Mouse (Mus musculus): ENCODE data around the gene Hsf5.

The Hsf5 gene

DNA sequence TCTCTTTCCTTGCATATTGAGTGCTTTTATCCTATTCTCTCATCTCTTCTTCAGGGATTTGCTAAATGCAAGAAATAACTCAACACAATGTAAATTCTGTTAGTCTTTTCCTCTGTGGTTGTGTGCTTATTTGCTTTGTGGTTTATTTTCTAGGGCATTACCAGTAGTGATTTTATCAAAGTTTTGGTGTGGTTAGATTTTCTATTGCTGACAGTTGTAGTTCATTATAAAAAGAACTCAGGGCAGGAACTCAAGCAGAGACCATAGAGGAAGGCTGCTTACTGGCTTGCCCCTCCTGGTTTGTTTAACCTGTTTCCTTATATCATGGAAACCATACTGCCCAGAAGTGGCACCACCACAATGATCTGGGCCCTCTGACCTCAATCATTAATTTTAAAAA lies 25.9 kb downstream of the Hsf5 start:
- DNase-seq = no peak

- no peak for DNase-seq
Observed at GRCm38 (mm10) chr11:87654693-87655092, 37.7 kb downstream of the Hsf5 start.

DNA sequence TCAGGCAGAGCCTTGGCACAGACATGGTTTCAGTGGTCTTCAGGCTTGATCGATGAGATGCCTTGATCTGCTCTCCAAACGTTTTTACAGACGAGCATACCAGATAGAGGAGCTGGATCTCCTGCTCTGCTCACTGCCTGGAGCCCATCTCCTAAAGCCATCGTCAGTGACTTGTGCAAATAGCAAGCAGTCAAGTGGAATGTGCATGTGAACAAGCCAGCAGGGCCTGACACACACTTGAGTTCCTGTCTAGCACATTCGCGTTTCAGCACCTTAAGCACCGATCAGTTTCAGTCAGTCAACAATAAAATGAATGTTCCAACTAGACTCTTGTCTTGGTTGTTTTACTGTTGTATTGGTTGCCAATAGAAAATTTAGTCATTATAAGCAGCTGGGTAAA lies 42.3 kb downstream of the Hsf5 start:
- DNase-seq = no peak

DNA sequence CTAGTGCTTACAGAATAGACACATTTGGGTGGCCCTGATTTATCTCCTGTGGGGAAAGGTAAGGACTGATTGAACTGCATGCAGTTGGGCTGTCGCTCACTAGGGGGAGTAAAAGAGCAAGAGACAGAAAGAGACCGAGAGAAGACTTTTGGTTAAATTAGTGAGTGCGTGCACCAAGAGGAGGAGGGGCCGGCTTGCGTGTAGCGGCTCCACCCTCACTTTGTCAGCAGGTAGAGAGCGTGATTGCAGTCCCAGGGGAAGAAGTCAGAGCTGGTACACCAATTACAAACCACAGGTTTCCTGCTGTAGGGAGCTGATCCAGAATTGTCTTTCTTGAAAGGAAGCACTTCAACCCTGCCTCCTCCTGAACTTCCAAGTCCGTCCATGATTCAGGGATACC lies 45.4 kb downstream of the Hsf5 start, which contains the start of gene Rnf43:
Gene Rnf43 (plus strand): TSS at position 316 of the 400 bp plus-strand sequence.
- DNase-seq = peak; percentile 78

- no peak for DNase-seq
Observed at GRCm38 (mm10) chr11:87662822-87663221, 45.9 kb downstream of the Hsf5 start.

GRCm38 (mm10) chr11:87663948-87664347 lies 47.0 kb downstream of the Hsf5 start:
- DNase-seq = no peak

DNA sequence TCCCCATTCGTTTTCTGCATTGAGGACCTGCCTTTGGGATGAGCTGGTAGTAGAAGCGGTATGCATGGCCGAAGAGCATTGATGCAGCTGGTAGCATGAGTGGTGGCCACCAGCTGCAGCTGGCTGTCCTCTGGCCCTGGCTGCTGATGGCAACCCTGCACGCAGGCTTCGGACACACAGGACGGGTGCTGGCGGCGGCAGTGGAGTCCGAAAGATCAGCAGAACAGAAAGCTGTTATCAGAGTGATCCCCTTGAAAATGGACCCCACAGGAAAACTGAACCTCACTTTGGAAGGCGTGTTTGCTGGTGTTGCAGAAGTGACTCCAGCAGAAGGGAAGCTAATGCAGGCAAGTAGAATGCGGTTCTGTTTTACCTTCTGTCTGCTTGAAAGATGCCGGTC lies 47.6 kb downstream of the Hsf5 start:
- no peak for DNase-seq

GRCm38 (mm10) chr11:87665224-87665623 lies 48.3 kb downstream of the Hsf5 start:
- no peak for DNase-seq

DNA sequence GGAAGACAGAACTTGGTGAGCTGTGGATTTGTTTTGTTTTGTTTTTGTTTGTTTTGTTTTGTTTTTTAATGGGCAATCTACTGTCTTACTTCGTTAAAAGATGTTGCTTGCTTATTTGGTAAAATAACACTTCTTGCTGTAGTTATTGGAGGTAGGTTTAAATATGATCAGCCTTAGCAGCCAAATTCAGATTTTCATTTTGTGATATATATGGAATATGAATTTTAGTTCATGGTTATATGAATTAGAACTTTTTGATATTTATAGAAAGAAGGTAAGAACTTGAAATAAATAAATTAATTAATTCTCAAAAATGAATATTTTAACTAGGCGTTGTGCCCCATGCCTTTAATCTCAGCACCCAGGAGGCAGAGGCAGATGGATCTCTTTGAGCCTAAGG lies 48.7 kb downstream of the Hsf5 start:
- DNase-seq = no peak

- no peak for DNase-seq
Observed at GRCm38 (mm10) chr11:87666256-87667035, 49.5 kb downstream of the Hsf5 start.

DNA sequence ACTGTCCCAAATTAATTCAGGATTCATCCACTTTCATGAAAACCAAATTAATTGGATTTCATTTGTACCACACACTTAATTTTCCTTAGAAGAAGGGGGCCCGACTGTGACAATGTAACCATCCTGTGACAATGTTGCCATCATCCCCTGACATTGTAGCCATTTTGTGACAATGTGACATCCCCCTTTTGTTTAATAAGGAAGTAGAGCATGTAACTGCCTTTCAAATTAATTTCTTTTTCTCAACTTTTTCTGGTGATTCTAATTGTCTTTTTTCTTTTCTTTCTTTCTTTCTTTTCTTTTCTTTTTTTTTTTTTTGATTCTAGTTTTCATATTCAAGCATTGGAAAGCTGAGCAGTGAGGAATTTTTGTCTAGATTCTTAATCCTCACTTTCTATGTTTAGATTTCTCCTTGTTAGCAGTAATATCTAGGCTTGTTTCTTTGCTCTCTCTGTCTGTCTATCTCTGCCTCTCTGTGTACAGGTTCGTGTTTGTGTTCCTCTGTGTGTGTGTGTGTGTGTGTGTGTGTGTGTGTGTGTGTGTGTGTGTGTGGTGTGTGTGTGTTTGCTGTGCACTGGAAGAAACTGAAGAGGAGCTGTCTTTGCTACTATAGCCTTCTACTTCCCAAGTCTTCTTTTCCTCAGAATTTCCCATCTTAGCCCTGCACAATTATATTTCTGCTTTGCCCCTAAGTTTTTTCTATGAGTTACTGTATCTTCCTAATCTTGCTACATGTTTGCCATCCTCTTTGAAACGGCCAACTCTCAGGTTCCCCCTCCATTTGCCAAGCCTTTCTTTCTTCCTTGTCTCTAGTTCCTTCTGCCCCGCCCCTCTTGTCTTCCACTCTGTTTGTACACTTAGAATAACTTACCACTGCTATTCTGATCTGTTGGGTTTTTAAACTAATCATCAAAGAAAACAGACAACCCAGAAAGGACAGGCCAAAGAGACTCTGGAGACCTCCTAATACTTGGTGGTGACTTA lies 50.4 kb downstream of the Hsf5 start:
- DNase-seq = no peak

DNA sequence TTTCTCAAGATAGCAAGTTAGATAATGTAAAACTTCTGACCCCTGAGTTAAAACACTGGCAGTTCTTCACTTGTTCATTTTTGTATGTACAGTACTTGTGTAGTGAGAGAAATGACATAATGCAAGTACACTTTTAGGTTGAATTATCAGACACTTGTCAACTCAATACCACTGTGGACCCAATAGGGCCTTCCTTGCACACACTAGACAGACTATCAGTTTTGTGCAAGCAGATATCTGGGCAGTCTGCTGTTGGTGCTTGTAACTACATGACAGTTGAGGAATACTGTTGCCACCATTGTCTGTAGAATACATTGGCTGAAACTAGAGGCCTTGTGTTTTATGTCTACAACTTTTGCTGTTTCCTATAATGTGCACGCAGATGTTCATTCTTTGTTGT lies 56.3 kb downstream of the Hsf5 start:
- DNase-seq = no peak

- no peak for DNase-seq
Observed at GRCm38 (mm10) chr11:87675606-87676005, 58.6 kb downstream of the Hsf5 start.

GRCm38 (mm10) chr11:87677756-87678155 lies 60.8 kb downstream of the Hsf5 start:
- no peak for DNase-seq

DNA sequence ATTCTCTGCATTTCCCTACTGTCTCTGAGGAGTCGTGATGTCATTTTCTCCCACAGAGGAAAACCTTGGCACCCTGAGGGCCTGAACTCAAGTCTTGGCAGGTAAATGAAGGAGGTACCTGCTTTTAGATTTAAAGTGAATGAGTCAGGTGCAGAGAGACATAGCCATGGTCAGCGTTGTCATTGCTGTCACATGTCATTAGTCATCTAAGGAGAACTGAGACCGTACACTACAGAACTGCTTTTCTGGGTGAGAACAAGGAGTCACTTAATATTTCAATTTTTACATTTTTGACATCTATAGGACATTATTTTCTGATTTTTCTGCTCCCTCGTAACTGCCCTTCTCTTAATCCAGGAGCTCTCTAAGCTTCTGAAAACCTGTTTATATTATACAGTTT lies 61.6 kb downstream of the Hsf5 start:
- DNase-seq = no peak

DNA sequence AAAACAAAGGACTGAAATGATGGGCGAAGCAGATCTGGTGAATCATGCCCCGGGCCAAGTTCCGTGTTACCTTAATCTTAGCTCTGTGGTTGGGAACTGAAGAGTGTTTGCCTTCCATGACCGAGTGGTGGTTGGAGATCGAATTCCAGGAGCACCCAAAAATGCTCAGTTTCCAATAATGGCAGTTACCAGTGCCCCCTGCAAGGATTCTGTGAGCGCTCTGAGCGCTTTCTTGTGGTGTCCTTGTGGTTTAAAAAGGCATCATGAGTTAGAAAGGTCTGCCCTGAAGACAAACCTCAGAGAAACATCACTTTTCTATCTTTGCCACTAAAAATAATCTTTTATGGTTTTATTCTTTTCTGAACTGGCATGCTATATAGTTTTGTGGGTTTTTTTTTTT lies 62.0 kb downstream of the Hsf5 start:
- DNase-seq = no peak

GRCm38 (mm10) chr11:87680786-87681185 lies 63.8 kb downstream of the Hsf5 start:
- DNase-seq = no peak

DNA sequence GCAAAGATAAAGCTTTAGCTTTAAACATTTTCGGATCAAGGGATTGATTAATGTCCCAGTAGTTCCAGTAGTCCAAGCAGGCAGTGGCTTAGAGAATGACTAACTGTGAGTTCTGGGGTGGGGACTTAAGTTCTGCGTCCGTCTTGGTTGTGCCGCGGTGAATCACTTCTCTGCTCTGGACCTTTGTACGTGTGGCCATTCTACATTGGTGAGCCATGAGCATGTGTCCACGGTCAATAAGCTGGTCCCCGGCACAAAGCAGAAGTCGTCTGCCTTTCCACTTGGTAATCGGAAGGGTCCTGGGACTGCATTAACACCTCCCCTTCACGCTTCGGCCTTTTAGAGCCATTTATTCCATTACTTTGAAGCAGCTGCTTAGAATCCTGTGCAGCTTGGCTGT lies 65.1 kb downstream of the Hsf5 start:
- DNase-seq = no peak

DNA sequence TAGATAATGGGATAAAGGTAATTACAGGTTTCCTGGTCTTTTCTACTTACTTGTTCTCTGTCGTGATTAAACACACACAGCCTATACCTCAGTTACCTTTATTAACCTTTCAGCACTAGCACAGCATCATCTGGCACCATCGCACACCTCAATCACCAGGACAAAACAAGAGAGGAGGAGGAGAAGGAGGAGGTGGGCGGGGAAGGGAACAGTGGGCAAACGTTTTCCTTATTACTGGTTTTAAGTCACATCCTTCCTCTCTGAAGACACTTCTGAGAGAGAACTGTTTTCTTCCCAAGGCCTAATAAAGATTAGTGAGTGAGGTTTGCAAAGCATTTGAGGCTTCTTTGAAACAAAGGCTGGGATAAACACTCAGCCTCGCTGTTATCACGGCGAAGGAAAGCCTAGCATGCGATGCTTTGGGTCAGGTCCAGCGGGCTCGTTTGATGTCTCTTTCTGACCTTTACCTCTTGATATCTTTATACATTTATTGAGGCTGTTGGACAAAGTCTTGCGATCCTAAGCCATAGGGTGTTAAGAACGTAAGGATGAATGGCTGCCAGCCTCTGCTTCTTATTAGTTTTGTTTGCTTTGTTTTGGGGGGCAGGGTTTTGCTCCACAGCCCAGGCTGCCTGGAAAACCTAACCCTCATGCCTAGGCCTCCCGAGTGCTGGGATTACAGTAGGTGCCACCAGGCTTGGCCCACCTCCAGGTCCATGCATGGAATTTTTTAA lies 66.0 kb downstream of the Hsf5 start:
- DNase-seq = no peak

GRCm38 (mm10) chr11:87686407-87686806 lies 69.4 kb downstream of the Hsf5 start:
- no peak for DNase-seq

- no peak for DNase-seq
Observed at GRCm38 (mm10) chr11:87687246-87688225, 70.6 kb downstream of the Hsf5 start.

Measured in right cerebral cortex, postnatal 25 days (tissue).